Mouse (Mus musculus) liver, adult (tissue): ENCODE measurements around the gene Taar9.
"Not testable (repeated sequence)": the region's sequence is repeated elsewhere in the genome, so short reads cannot be mapped to it uniquely, and the experiment has no call there.

ENCODE experiments used
- GATA4 ChIP-seq: IDR thresholded peaks from 2 replicates; pipeline ENCODE4 v1.6.1; 2014; ENCODE audit warnings: mild to moderate bottlenecking, low read length; ENCODE audit not compliant: insufficient replicate concordance

Gene Taar9

DNA sequence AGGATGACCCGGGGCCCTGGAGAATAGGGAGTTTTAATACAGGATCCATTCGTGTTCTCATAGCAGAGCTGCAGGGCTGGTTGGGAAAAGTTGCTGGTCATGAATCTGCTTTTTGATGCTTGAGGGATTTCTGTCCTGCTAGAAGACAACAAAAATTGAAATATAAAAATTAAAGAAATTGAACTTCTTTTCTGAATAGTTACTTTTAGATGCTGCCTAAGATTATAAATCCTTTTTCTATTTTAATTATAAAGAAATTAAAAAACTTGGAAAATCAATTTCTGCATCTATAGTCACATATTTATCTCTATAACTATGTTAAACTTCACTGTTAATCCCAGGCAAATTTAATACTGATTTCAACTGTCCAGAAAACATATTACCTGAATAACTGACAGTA, 17.1 kb downstream of the Taar9 start, which contains the start of gene Taar8b:
TSS of gene Taar8b (minus strand) at position 101 of the 400 bp plus-strand sequence.
- no peak for TF ChIP-seq GATA4

DNA sequence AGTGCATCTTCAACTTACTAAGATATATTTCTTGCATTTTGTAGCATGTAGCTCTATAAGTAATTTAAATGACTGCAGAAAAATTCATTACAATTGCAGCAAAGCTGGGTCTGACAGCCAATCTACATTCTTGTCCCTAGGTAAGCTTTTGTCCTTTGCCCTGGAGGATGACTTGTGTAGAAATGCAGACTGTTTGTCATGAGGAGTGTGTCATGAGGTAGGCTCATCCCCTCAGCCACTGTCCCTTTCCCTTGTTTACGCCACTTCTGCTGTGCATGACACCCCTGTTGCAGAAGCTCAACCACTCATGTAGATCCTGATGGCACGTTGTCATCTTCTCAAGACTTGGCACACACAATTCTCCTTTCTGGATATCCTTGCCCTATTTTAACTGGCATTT, 22.2 kb downstream of the Taar9 start:
- TF ChIP-seq GATA4, result no peak

DNA sequence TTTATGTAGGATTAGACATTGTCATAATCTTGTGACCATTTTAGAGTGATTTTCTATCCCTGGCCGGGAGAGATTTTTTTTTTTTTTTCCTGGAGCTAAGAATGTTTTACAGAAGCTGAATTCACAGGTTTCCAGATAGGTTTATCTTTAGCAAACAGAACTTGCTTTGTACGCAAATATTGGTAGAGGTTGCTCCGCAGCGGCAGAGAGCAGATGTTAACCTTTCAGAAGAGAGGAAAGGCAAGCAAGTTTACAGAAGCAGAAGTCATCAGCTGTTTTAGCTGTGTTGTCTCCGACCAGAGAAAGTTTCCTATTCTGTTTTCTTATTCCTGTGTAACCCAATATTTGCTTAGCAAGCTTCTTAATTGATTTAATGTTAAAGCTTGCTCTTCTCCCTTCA, 22.8 kb downstream of the Taar9 start:
- TF ChIP-seq GATA4, result no peak

DNA sequence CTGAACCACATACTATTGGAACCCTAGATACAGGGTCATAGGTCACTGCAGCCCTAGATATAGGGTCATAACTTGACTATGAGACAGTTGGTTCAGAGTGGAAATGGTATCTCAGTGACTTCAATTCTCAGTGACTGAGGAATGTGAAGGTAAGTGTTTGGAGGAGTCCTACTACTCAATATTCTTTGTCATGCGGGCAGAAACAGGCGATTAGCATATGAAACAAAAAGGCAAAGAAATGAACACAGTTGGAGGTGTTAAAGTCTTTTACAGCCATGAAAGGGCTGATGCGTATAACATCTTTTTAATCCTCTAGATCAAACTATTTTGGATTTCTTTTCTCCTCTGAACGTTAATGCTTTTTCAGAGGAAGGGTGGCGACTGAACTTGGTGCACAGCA, 23.4 kb downstream of the Taar9 start:
- no peak for TF ChIP-seq GATA4

DNA sequence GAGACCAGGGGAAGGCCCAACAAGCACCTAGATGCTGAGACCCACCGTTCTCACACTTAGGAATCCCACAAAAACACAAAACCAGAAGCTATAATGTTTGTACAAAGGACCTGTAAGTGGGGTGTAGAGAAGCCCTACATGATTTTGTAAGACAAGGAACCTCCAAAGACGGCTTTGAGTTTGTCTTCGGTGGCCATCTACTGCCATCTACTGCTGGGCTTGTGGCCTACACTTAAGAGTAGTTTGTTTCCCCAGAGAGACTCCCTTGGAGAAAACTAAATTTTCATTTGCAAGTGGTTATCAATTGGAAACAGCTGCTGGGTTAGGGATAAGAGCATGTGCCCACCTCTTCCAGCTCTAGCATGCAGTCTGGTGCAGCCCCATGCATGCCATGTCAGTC, 29.2 kb downstream of the Taar9 start:
- no peak for TF ChIP-seq GATA4

DNA sequence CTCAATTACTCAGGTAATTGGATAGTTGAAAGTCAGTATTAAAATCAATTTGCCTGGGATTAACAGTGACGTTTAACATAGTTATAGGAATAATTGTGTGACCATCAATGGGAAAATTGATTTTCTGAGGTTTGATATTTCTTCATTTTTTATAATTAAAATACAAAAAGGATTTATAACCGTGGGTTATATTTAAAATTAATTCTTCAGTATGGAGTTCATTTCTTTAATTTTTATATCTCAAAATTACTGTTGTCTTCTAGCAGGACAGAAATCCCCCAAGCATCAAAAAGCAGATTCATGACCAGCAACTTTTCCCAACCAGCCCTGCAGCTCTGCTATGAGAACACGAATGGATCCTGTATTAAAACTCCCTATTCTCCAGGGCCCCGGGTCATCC, 33.1 kb downstream of the Taar9 start, which contains the start of gene Taar8a:
TSS of gene Taar8a (plus strand) at position 301 of the 400 bp plus-strand sequence.
- TF ChIP-seq GATA4, result not testable (repeated sequence)

DNA sequence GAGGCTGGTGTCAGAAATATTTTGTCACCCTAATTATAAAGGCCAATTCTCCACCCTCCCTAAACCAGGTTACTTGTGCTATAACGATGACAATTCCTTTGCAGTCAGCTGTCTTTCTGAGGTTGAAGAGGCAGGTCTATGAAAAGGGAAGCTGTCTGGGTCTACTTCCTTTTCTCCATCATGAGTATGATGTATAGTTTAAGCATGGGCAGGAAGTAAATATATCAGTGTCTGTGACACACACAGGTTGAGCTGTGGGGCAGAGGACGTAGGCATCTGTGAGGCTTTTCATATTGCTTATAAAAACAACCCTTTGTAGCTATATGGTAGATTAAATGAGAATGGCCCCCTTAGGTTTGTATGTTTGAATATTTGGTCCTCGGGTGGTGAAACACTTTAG, 50.3 kb downstream of the Taar9 start:
- TF ChIP-seq GATA4, result no peak
